Mouse (Mus musculus) A20 (cell line): ENCODE measurements around the gene Six5.
A peak's percentile ranks its signal among the peaks of the same experiment; 100 is the strongest.

ENCODE experiments used
- DNase-seq: peaks from one replicate; pipeline ENCODE4 v3.0.0-alpha.2; 2011; ENCODE audit warnings: low read depth, low spot score

The Six5 gene

GRCm38 (mm10) chr7:19075723-19076585, 18.4 kb upstream of the Six5 start, which contains the start of gene Dmwd:
Gene Dmwd (plus strand): TSS chr7:19076227.
- DNase-seq = peak; percentile 98

GRCm38 (mm10) chr7:19076586-19076991, 17.8 kb upstream of the Six5 start:
- DNase-seq = peak; percentile 46

- DNase-seq = peak; percentile 91
Observed at GRCm38 (mm10) chr7:19077761-19078160, 16.6 kb upstream of the Six5 start.

GRCm38 (mm10) chr7:19078732-19079131, 15.7 kb upstream of the Six5 start:
- no peak for DNase-seq

- DNase-seq = no peak
Observed at GRCm38 (mm10) chr7:19080451-19080950, 13.9 kb upstream of the Six5 start.

GRCm38 (mm10) chr7:19082171-19082570, 12.2 kb upstream of the Six5 start:
- no peak for DNase-seq

- no peak for DNase-seq
Observed at GRCm38 (mm10) chr7:19083096-19083495, 11.3 kb upstream of the Six5 start.

- no peak for DNase-seq
Observed at GRCm38 (mm10) chr7:19083701-19084100, 10.7 kb upstream of the Six5 start, which contains the start of gene Dmpk. Gene Dmpk (plus strand): TSS chr7:19083849.

GRCm38 (mm10) chr7:19084277-19084771, 10.1 kb upstream of the Six5 start:
- DNase-seq = peak; percentile 93

- no peak for DNase-seq
Observed at GRCm38 (mm10) chr7:19084921-19085473, 9.4 kb upstream of the Six5 start.

- no peak for DNase-seq
Observed at GRCm38 (mm10) chr7:19085495-19085894, 8.9 kb upstream of the Six5 start.

GRCm38 (mm10) chr7:19086042-19086441, 8.4 kb upstream of the Six5 start:
- peak; percentile 93 for DNase-seq

- DNase-seq = no peak
Observed at GRCm38 (mm10) chr7:19086760-19087159, 7.6 kb upstream of the Six5 start.

GRCm38 (mm10) chr7:19088813-19089212, 5.6 kb upstream of the Six5 start:
- DNase-seq = peak; percentile 79

GRCm38 (mm10) chr7:19091913-19092312, 2.5 kb upstream of the Six5 start:
- no peak for DNase-seq

GRCm38 (mm10) chr7:19092381-19093173, 1.8 kb upstream of the Six5 start:
- no peak for DNase-seq

GRCm38 (mm10) chr7:19093174-19093521, 1.2 kb upstream of the Six5 start:
- peak; percentile 90 for DNase-seq

- peak; percentile 97 for DNase-seq
Observed at GRCm38 (mm10) chr7:19093537-19094385, 633 bp upstream of the Six5 start.

- DNase-seq = peak; percentile 77
Observed at GRCm38 (mm10) chr7:19094826-19095750, 694 bp downstream of the Six5 start.

- no peak for DNase-seq
Observed at GRCm38 (mm10) chr7:19095751-19096110, 1.3 kb downstream of the Six5 start.
